Mouse (Mus musculus) liver, adult 2 months (tissue): Measurements from ENCODE around the gene Dcakd.

Source experiments
- CTCF ChIP-seq: fragments of 200-500 bp; IDR thresholded peaks from 2 replicates; pipeline ENCODE4 v1.5.1; 2011; ENCODE audit warnings: low read depth, low read length, control low read depth
- POLR2A ChIP-seq: fragments of 200-500 bp; IDR thresholded peaks from 2 replicates; pipeline ENCODE4 v1.6.1; 2011; ENCODE audit warnings: low read length, control low read depth; ENCODE audit not compliant: insufficient read depth; ENCODE audit errors: extremely low read depth

GRCm38 (mm10) chr11:102956962-102957614 lies 71.0 kb downstream of the Dcakd start:
- TF ChIP-seq POLR2A (no peak), CTCF (no peak)
